Mouse (Mus musculus): ENCODE results near the gene Cdc42ep2.

DNA sequence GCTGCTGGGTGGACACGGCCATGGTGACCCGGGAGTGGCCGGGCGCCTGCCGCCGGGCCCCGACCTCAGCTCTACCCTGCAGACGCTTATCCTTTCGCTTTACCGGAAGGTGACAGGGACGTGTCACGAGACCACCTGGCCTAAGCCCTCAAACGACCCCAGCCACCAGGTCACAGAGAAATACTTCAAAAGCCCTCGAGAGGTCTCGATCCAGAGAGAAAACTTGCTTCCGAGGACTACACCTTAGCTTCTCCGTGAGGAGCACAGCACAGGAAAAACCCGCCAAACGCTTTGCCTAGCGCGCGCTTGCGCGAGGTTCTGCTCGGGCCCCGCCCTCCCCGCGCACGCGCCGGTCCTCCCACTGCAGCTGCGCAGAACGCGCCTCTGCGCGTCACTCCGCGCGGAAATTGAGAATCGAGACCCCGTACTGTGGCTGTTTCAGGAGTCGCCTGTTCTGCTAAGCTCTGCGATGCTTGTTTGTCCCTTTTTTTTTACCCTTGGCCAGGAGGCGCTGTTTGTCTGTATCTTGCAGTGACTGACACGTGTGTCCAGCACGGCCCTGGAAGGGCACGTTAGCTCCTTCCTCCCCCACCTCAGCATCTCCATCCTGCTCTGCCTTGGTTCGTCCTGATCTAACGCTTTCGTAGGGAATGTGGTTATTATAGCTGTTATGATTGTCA lies 39.4 kb upstream of the Cdc42ep2 start, which contains the start of gene Pola2:
- TF ChIP-seq MYOG (IDR thresholded peaks at IDR 0.05; ENCODE audit: control insufficient read depth in 1 of 3, insufficient read depth in 1 of 3, insufficient read length in 2 of 3, low read depth in 2 of 3) (peak in 1 of 3 experiments; percentile 64), USF1 (IDR thresholded peaks at IDR 0.05; ENCODE audit: low read depth) (no peak), CEBPB (IDR thresholded peaks at IDR 0.05; ENCODE audit: insufficient read depth, poor library complexity, severe bottlenecking) (no peak), POLR2A (IDR thresholded peaks at IDR 0.05; ENCODE audit: insufficient read length, low read depth) (peak; percentile 66), SRF (IDR thresholded peaks at IDR 0.05; ENCODE audit: control insufficient read depth, insufficient read length, low read depth) (no peak), MAX (IDR thresholded peaks at IDR 0.05; ENCODE audit: low read depth) (no peak), REST (IDR thresholded peaks at IDR 0.05; ENCODE audit: insufficient read depth, insufficient read length) (no peak), POLR2AphosphoS2 (IDR thresholded peaks at IDR 0.05; ENCODE audit: insufficient read length, low read depth) (peak; percentile 82), E2F4 (IDR thresholded peaks at IDR 0.05; ENCODE audit: insufficient read depth) (peak; percentile 85), MYOD1 (IDR thresholded peaks at IDR 0.05; ENCODE audit: control insufficient read depth in 1 of 3, insufficient read length in 2 of 3, low read depth in 2 of 3) (peak in 1 of 3 experiments; percentile 23)
